Mouse (Mus musculus) hindbrain, embryonic 15.5 days (tissue): Measurements from ENCODE around the gene Olfr360. TPM values are rescaled to one million over a fixed set of nuclear protein-coding genes. Genes with fewer than 3 reads are reported as not detected.
"Not testable (repeated sequence)": the region's sequence is repeated elsewhere in the genome, so short reads cannot be mapped to it uniquely, and the experiment has no call there.

Experiments
- ATAC-seq: fragments of 200-750 bp; cut with Nextera tagmentation; 2 replicates; pipeline ENCODE4 v1.8.0; 2017; ENCODE audit warnings: low read depth, moderate number of reproducible peaks, moderate TSS enrichment; ENCODE audit not compliant: low FRiP score
- H3K27ac ChIP-seq: fragments of 300-500 bp; sonication (generic); replicated peaks from 2 replicates; pipeline ENCODE4 v1.5.1; 2015; ENCODE audit warnings: mild to moderate bottlenecking, inconsistent platforms
- H3K27me3 ChIP-seq: fragments of 300-500 bp; sonication (generic); 2 replicates; pipeline ENCODE4 v1.6.1; 2015; ENCODE audit warnings: control low read depth, inconsistent platforms
- H3K36me3 ChIP-seq: fragments of 300-500 bp; sonication (generic); 2 replicates; pipeline ENCODE4 v1.6.1; 2015; ENCODE audit warnings: control low read depth, inconsistent platforms
- H3K4me1 ChIP-seq: fragments of 300-500 bp; sonication (generic); replicated peaks from 2 replicates; pipeline ENCODE4 v1.6.1; 2015; ENCODE audit warnings: control low read depth, inconsistent platforms
- H3K4me2 ChIP-seq: fragments of 300-500 bp; sonication (generic); 2 replicates; pipeline ENCODE4 v1.6.1; 2015; ENCODE audit warnings: moderate library complexity, mild to moderate bottlenecking, inconsistent platforms
- H3K4me3 ChIP-seq: fragments of 300-500 bp; sonication (generic); 2 replicates; pipeline ENCODE4 v1.5.1; 2015; ENCODE audit warnings: mild to moderate bottlenecking, inconsistent platforms
- H3K9ac ChIP-seq: fragments of 300-500 bp; sonication (generic); 2 replicates; pipeline ENCODE4 v1.6.1; 2015; ENCODE audit warnings: inconsistent platforms
- H3K9me3 ChIP-seq: fragments of 300-500 bp; sonication (generic); 2 replicates; pipeline ENCODE4 v1.6.1; 2016; ENCODE audit warnings: control low read depth, inconsistent platforms
- WGBS: fragments of 180-500 bp; shearing (Covaris S2); methylation state at CpG from one replicate; pipeline ENCODE4 v1.1.7; 2015; 5-methylcytosine and 5-hydroxymethylcytosine counted together
- polyA plus RNA-seq: library from polyadenylated mRNA; unstranded; fragments of >200 nt; fragmentation: Nextera tagmentation; extraction: Ambion mirVana; gene quantifications from 2 replicates; pipeline ENCODE4 v1.2.1, GENCODE M21; 2015

Olfr360 gene
- polyA plus RNA-seq: not detected in 2 replicates

DNA sequence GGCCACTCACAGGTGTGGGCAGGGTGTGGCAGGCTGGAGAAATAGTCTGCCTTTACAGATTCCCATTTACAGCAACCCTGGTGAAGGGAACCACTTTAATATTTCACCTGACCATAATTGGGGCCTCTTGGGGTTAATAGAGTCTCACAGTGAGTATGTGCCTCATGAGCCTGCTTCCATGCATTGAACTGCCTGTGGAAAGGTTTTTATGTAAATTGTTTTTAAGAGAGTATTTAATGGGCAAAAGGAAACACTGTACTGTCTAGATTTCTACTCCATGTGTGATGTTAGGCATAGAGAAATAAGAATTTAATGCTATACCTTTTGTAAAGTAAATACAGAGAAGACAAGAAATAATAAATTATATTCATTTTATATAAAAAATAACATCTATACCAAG is at the start of gene Olfr360:
Gene Olfr360, plus strand, starts transcription at position 301 of the 400 bp plus-strand sequence.
- H3K27ac ChIP-seq: no peak within 1 kb of the TSS
- no peak within 1 kb of the TSS for H3K4me2 ChIP-seq
- H3K9ac ChIP-seq: no peak within 1 kb of the TSS
- no peak for ATAC-seq
- no peaks in the 10 kb centered on the region for H3K4me1 ChIP-seq
- no peaks in the 10 kb centered on the region for H3K9me3 ChIP-seq
- no peak within 1 kb of the TSS for H3K4me3 ChIP-seq
- no peaks in the 10 kb centered on the region for H3K27me3 ChIP-seq
- H3K36me3 ChIP-seq: no peaks in the 10 kb centered on the region

DNA sequence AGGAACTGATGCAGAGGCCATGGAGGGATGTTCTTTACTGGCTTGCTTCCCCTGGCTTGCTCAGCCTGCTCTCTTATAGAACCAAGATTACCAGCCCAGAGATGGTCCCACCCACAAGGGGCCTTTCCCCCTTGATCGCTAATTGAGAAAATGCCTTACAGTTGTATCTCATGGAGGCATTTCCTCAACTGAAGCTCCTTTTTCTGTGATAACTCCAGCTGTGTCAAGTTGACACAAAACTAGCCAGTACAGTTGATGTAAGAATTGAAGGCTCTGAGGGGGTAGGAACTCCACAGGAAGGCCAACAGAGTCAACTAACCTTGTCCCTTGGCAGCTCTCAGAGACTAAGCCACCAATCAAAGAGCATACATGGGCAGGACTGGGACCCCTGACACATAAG is 23.6 kb downstream of the Olfr360 start, which contains the start of gene Olfr361:
Gene Olfr361, minus strand, starts transcription at position 101 of the 400 bp plus-strand sequence.
- not testable (repeated sequence) for ATAC-seq, H3K36me3 ChIP-seq, H3K27me3 ChIP-seq, H3K9me3 ChIP-seq, H3K4me2 ChIP-seq, H3K9ac ChIP-seq, H3K27ac ChIP-seq, H3K4me3 ChIP-seq, H3K4me1 ChIP-seq
- 67% methylated on average over 1 of the region's 1 CpGs for WGBS

GRCm38 (mm10) chr2:37117810-37118209 is 52.3 kb downstream of the Olfr360 start, which contains the start of gene Olfr362:
Gene Olfr362 (minus strand): TSS chr2:37117910.
- 83% methylated on average over 1 of the region's 1 CpGs for WGBS
- Histone ChIP-seq H3K27me3 (no peaks in the 10 kb centered on the region), H3K9me3 (peaks cover 5% of the 10 kb centered on the region; the same call in 1 of the 2 replicates), H3K4me3 (no peak within 1 kb of the TSS), H3K4me2 (no peak within 1 kb of the TSS), H3K9ac (no peak within 1 kb of the TSS), H3K4me1 (no peaks in the 10 kb centered on the region), H3K36me3 (no peaks in the 10 kb centered on the region), H3K27ac (no peak within 1 kb of the TSS)
- no peak for ATAC-seq

Other genes with a start within 250 kb of the Olfr360 start
- not detected in 2 replicates for gene Olfr3, start 248.7 kb upstream of the Olfr360 start, polyA plus RNA-seq
- not detected in 2 replicates for gene Olfr350, start 219.4 kb upstream of the Olfr360 start, polyA plus RNA-seq
- gene Olfr351, start 203.1 kb upstream of the Olfr360 start, polyA plus RNA-seq: not detected in 2 replicates
- gene Olfr352, start 197.3 kb upstream of the Olfr360 start, polyA plus RNA-seq: not detected in 2 replicates
- gene Olfr353, start 172.8 kb upstream of the Olfr360 start, polyA plus RNA-seq: not detected in 2 replicates
- gene Olfr354, start 160.1 kb upstream of the Olfr360 start, polyA plus RNA-seq: not detected in 2 replicates
- gene Olfr355, start 136.8 kb upstream of the Olfr360 start, polyA plus RNA-seq: not detected in 2 replicates
- not detected in 2 replicates for gene Olfr356, start 128.6 kb upstream of the Olfr360 start, polyA plus RNA-seq
- gene Olfr357, start 71.9 kb upstream of the Olfr360 start, polyA plus RNA-seq: not detected in 2 replicates
- gene Olfr358, start 56.4 kb upstream of the Olfr360 start, polyA plus RNA-seq: not detected in 2 replicates
- gene Olfr361, start 23.5 kb downstream of the Olfr360 start, polyA plus RNA-seq: not detected in 2 replicates
- gene Olfr362, start 52.2 kb downstream of the Olfr360 start, polyA plus RNA-seq: not detected in 2 replicates
- gene Olfr364-ps1, start 73.6 kb downstream of the Olfr360 start, polyA plus RNA-seq: not detected in 2 replicates
- not detected in 2 replicates for gene Olfr365, start 122.5 kb downstream of the Olfr360 start, polyA plus RNA-seq
- gene Olfr366, start 145.8 kb downstream of the Olfr360 start, polyA plus RNA-seq: not detected in 2 replicates